Mouse (Mus musculus): Measurements from ENCODE around the gene Cd47. TPM values are rescaled to one million over a fixed set of nuclear protein-coding genes. Genes with fewer than 3 reads are reported as not detected.

Gene Cd47
- polyA plus RNA-seq, 1 experiment from 2014 or later, result 85.0 TPM

DNA sequence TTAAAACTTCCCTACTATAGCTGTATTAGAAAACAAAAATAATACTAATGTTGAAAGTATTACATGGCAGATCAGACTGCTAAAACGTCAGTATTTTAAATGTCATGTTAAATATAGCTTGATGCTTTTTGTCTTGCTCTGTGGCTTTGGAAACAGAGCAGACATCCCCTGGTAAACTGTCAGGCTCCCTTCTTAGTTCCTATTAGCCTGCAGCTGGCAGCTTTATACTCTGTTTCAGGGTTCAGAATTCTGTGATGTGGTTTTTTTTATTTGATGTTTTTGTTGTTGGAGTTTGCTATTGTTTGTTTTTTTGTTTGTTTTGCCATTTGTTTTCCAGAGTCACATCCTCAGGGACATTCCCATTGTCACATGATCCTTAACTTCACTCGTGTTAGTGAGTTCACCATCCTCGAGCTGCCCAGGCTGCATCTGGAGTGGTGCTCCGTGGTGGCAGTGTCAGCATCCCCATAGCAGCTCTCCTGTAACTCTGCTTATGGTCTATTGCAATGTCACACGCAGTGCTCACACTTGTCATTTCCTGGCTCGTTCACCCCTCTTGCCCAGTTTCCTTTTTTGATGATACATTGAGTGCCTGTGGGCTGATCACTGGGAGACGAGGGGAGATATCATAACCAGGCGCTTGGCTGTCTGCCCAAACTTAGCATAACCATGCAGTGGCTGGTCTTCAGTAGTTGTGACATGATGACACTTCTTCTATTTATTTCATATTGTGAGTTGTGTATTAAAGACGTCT is 87.7 kb downstream of the Cd47 start:
- WGBS, result 63% methylated on average over 9 of the region's 9 CpGs
- 0 out of 2 replicates have a peak, but pooled peaks cover 2% of the 10 kb centered on the region for H3K36me3 ChIP-seq
- H3K4me1 ChIP-seq (replicated peaks), result no peaks in the 10 kb centered on the region
- H3K9me3 ChIP-seq, result no peaks in the 10 kb centered on the region
- no peak overlapping the region for H3K9ac ChIP-seq
- H3K27ac ChIP-seq, result no peak overlapping the region
- no peak overlapping the region for H3K4me3 ChIP-seq (replicated peaks)
- ATAC-seq, result no peak
- H3K4me2 ChIP-seq (replicated peaks), result no peak overlapping the region
- H3K27me3 ChIP-seq (replicated peaks), result no peaks in the 10 kb centered on the region

DNA sequence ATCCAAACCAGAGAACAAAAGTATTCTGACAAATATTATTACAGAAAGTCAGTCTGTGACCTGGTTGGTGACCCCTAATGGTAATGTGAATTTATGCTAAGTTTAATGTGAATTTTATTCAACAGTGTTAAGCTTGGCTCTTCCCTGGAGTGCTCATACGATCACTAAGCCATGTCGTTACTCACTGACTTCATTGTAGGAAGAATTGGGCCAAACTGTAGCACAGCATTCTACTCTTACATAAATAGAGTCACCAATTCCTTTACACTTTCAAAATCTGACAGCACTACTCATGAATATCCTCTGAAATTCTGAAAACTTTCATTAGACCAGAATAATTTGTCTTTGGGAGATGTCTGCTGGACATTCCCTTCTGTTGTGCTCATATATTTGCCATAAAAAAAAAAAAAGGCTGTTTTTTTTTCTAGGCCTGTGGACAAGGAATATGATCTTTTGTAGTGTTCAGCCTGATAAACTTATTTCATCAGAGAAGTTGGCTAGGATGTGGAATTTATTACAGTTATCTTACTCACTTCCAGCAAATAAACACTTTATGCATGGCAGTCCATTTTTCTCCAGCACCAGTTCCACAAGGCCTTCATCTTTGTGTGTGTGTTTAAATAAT is 88.8 kb downstream of the Cd47 start:
- Histone ChIP-seq H3K27ac (no peak overlapping the region), H3K4me1 (replicated peaks) (no peaks in the 10 kb centered on the region), H3K27me3 (replicated peaks) (no peaks in the 10 kb centered on the region), H3K4me2 (replicated peaks) (no peak overlapping the region), H3K36me3 (0 out of 2 replicates have a peak, but pooled peaks cover 2% of the 10 kb centered on the region), H3K4me3 (replicated peaks) (no peak overlapping the region), H3K9me3 (no peaks in the 10 kb centered on the region), H3K9ac (no peak overlapping the region)
- no peak for ATAC-seq
- 86% methylated on average over 2 of the region's 2 CpGs for WGBS

DNA sequence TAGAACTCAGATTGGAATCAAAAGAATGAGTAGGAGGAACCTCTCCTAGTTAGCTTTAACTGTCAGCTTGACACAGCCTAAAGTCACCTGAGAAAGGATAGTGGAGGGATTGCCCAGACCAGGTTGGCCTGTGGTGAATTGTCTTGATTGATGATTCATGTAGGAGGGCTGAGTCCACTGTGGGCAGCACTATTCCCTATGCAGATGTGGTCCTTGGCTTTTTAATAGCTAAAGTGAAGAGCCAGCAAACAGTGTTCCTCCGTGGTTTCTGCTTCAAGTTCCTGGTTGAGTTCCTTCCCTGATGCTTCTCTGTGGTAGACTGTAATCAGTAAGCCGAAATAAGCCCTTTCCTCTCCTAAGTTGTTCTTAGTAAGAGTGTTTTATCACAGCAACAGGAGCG is 91.9 kb downstream of the Cd47 start:
- H3K9ac ChIP-seq, result no peak overlapping the region
- no peak for ATAC-seq
- H3K27me3 ChIP-seq (replicated peaks), result no peaks in the 10 kb centered on the region
- WGBS, result 86% methylated on average over 3 of the region's 3 CpGs
- 0 out of 2 replicates have a peak, but pooled peaks cover 3% of the 10 kb centered on the region for H3K36me3 ChIP-seq
- 0 out of 2 replicates have a peak, but pooled peaks cover 2% of the 10 kb centered on the region for H3K4me1 ChIP-seq (replicated peaks)
- no peak overlapping the region for H3K4me3 ChIP-seq (replicated peaks)
- no peak overlapping the region for H3K27ac ChIP-seq
- H3K4me2 ChIP-seq (replicated peaks), result no peak overlapping the region
- no peaks in the 10 kb centered on the region for H3K9me3 ChIP-seq

DNA sequence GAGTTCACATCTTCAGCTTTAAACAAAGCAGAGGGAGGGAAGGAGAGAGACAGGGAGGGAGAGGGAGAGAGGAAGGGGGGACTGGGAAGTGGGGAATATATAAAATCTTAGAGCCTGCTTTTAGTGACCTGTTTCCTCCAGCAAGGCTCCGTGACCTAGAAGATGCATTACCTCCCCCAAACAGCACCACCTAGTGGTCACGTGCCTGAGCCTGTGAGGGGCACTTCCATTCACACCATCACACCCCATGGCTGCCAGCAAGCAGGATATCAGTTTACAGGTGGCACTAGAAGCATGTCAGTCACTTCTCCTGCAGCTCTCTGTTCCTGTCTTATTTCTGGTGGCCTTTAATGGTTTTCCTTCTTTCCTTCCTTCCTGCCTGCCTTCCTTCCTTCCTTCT is 92.6 kb downstream of the Cd47 start:
- Histone ChIP-seq H3K4me2 (replicated peaks) (no peak overlapping the region), H3K4me3 (replicated peaks) (no peak overlapping the region), H3K9me3 (no peaks in the 10 kb centered on the region), H3K27me3 (replicated peaks) (no peaks in the 10 kb centered on the region), H3K9ac (no peak overlapping the region), H3K27ac (no peak overlapping the region), H3K4me1 (replicated peaks) (0 out of 2 replicates have a peak, but pooled peaks cover 2% of the 10 kb centered on the region), H3K36me3 (0 out of 2 replicates have a peak, but pooled peaks cover 3% of the 10 kb centered on the region)
- no peak for ATAC-seq
- WGBS, result 71% methylated on average over 2 of the region's 2 CpGs

DNA sequence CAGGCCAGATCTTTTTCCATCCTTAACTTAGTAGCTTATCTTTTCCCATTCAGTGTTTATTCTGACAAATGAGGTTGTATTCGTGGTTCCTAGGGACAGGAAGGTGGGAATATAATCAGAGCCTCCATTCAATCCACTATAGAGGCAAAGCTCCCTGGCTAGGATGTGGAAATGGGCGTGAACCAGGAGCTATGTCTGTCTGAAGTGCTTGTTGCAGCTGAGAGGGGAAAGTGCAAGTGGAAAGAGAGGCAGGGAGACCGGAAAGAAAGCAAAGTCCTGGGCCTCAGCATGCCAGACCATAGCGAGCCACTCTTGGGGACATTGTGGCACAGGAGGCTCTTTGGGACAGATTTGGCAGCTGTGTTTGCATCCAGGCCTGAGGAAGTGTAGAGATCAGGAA is 94.3 kb downstream of the Cd47 start:
- WGBS, result 44% methylated on average over 4 of the region's 4 CpGs
- ATAC-seq, result peak; percentile 49
- no peaks in the 10 kb centered on the region for H3K27me3 ChIP-seq (replicated peaks)

DNA sequence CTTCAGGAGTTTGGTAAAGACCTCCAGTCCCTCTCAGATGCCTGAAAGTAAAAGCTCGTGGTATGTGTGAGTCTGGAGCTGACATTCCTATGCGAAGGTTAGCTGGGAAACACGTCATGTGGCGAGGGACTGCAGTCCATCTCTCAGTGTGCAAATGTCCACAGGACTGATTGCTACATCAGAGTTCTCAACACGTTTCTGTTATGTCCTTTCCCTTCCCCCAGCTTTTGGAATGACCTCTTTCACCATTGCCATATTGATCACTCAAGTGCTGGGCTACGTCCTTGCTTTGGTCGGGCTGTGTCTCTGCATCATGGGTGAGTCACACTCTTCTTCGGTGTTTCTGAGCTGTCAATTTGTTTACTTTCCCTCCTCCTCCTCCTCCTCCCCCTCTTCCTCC is 95.8 kb downstream of the Cd47 start:
- Histone ChIP-seq H3K27me3 (replicated peaks) (no peaks in the 10 kb centered on the region), H3K27ac (no peak overlapping the region)

More for the DNA sequence above, 94.3 kb downstream of the Cd47 start:
- Histone ChIP-seq H3K9ac (no peak overlapping the region), H3K27ac (no peak overlapping the region), H3K9me3 (no peaks in the 10 kb centered on the region), H3K36me3 (0 out of 2 replicates have a peak, but pooled peaks cover 6% of the 10 kb centered on the region), H3K4me2 (replicated peaks) (no peak overlapping the region), H3K4me3 (replicated peaks) (no peak overlapping the region), H3K4me1 (replicated peaks) (0 out of 2 replicates have a peak, but pooled peaks cover 2% of the 10 kb centered on the region)

DNA sequence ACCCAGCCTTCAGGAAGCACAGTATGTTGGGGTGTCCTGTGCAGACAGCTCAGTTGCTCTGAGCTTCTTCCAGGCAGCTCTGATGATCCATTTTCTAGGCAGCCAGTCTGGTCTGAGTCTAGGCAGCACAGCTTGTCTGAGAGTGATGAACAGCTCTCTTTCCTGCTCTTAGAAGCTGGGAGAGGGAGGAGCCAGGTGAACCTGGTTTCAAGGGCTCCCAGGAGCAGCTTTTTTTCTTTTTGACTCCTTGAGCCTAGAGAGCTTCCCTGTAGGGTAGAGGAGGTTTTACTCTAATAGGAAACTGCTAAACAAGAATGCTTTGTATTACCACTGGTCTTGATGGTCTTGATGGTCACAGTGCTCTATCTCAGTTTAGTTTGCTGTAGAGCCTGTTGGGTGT is 101.1 kb downstream of the Cd47 start:
- Histone ChIP-seq H3K27ac (no peak overlapping the region), H3K9me3 (no peaks in the 10 kb centered on the region), H3K4me3 (replicated peaks) (no peak overlapping the region), H3K4me2 (replicated peaks) (no peak overlapping the region), H3K4me1 (replicated peaks) (0 out of 2 replicates have a peak, but pooled peaks cover 7% of the 10 kb centered on the region), H3K36me3 (0 out of 2 replicates have a peak, but pooled peaks cover 3% of the 10 kb centered on the region), H3K27me3 (replicated peaks) (no peaks in the 10 kb centered on the region), H3K9ac (no peak overlapping the region)
- no peak for ATAC-seq

More for the DNA sequence above, 95.8 kb downstream of the Cd47 start:
- no peaks in the 10 kb centered on the region for H3K9me3 ChIP-seq
- no peak overlapping the region for H3K9ac ChIP-seq
- WGBS, result 66% methylated on average over 8 of the region's 8 CpGs
- no peak overlapping the region for H3K4me3 ChIP-seq (replicated peaks)
- H3K4me1 ChIP-seq (replicated peaks), result 0 out of 2 replicates have a peak, but pooled peaks cover 2% of the 10 kb centered on the region
- no peak for ATAC-seq
- H3K4me2 ChIP-seq (replicated peaks), result no peak overlapping the region
- H3K36me3 ChIP-seq, result 0 out of 2 replicates have a peak, but pooled peaks cover 6% of the 10 kb centered on the region

DNA sequence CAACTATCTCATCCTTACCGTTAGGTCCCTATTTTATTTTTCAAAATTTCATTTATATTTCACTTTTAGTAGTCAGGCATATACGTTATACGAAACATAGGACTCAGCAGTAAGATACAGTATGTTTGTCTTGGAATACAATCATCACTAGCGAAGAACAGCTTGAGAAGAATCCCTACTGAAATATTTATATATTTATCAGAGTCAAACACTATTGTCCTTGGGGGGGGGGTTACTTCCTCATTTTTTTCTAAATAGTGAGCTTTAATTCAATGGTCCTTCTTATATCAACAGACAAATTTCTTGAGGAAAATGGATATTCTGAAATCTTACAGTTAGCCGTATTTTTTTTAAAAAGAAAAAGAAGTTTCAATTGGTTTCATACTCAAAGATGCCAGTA is 101.8 kb downstream of the Cd47 start:
- Histone ChIP-seq H3K27ac (no peak overlapping the region), H3K4me3 (replicated peaks) (no peak overlapping the region), H3K4me2 (replicated peaks) (no peak overlapping the region), H3K36me3 (0 out of 2 replicates have a peak, but pooled peaks cover 3% of the 10 kb centered on the region), H3K9me3 (no peaks in the 10 kb centered on the region), H3K4me1 (replicated peaks) (0 out of 2 replicates have a peak, but pooled peaks cover 7% of the 10 kb centered on the region), H3K27me3 (replicated peaks) (no peaks in the 10 kb centered on the region), H3K9ac (no peak overlapping the region)
- WGBS, result 94% methylated on average over 5 of the region's 5 CpGs
- ATAC-seq, result no peak

DNA sequence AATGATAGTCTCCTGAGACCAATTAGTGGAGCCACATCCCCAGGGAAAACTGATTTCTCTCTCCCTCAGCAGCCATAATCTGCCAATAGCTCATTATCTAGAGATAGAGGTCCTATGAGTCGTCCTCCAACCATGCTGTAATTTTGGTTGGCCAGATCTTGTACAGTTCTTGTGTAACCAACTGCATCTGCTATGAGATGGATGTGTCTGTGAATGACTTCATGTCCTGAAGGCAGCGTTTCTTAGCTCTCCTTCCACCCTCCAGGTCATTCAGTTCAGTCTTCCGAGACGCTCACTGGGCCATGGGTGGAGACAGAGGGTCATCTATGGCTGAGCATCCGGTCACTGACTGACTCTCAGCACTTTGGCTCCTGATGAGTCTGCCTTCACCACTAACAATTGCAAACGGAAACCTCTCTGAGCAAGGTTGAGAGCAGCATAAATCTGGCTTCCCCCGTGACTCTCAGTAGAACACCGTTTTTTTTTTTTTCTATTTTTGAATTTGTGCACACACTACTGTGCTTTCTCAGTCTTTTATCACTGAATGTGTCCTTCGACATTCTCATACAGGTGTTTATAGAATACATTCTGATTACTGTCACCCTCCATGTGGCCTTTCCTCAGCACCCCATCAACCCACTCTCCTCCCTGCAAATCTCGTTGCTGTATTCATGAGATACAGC is 104.1 kb downstream of the Cd47 start:
- no peak overlapping the region for H3K4me2 ChIP-seq (replicated peaks)
- 0 out of 2 replicates have a peak, but pooled peaks cover 7% of the 10 kb centered on the region for H3K4me1 ChIP-seq (replicated peaks)
- H3K36me3 ChIP-seq, result 0 out of 2 replicates have a peak, but pooled peaks cover 1% of the 10 kb centered on the region
- no peaks in the 10 kb centered on the region for H3K9me3 ChIP-seq
- no peak overlapping the region for H3K9ac ChIP-seq
- no peaks in the 10 kb centered on the region for H3K27me3 ChIP-seq (replicated peaks)
- ATAC-seq, result 0 out of 2 replicates have a peak, but pooled peaks have one; percentile 7
- WGBS, result 85% methylated on average over 10 of the region's 10 CpGs
- H3K27ac ChIP-seq, result no peak overlapping the region
- H3K4me3 ChIP-seq (replicated peaks), result no peak overlapping the region

DNA sequence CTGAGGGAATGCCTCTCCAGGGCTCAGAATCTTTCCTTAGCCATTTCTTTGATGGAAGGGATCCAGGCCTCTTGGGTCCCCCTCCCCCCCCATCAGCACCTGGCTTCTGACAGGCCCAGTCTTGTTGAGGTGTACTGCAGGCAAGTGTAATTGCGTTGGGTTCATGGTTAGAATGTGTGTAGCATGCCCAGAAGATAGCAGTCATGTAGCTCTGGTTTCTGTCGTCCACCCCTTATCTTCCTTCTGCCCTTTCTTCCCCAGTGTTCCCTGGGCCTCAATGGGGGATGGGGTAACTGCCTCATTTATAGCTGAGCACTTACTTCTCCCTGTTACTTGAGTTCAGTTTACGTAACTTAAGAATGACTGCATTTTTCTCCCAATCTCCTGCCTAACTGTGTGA is 104.7 kb downstream of the Cd47 start:
- WGBS, result 46% methylated on average over 3 of the region's 3 CpGs
- no peaks in the 10 kb centered on the region for H3K9me3 ChIP-seq
- no peaks in the 10 kb centered on the region for H3K36me3 ChIP-seq
- H3K9ac ChIP-seq, result no peak overlapping the region
- no peaks in the 10 kb centered on the region for H3K27me3 ChIP-seq (replicated peaks)
- H3K4me1 ChIP-seq (replicated peaks), result 0 out of 2 replicates have a peak, but pooled peaks cover 7% of the 10 kb centered on the region
- H3K4me2 ChIP-seq (replicated peaks), result no peak overlapping the region
- H3K4me3 ChIP-seq (replicated peaks), result no peak overlapping the region
- H3K27ac ChIP-seq, result peak overlapping the region; percentile 51; the same call in 1 of the 2 replicates
- ATAC-seq, result peak; percentile 81

DNA sequence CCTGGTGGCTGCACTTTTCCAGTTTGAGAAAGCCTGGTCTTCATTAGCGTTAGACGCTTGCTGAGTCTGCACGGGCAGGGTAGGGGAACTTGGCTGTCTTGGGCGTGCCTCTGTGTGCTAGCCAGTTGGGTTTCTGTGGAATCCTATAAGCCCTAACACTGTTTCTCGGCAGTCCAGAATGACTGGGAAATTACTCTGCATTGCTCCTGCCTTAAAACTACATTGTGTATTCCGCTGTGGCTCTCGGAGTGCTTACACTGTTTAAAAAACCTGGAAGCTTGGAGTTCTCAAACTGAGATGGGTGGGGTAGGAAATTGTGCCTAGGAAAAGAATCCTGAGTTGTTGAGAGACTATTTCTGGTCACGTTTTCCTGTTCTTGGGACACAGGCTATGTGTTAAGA is 105.3 kb downstream of the Cd47 start:
- Histone ChIP-seq H3K4me2 (replicated peaks) (no peak overlapping the region), H3K4me1 (replicated peaks) (0 out of 2 replicates have a peak, but pooled peaks cover 7% of the 10 kb centered on the region), H3K9ac (no peak overlapping the region), H3K27me3 (replicated peaks) (no peaks in the 10 kb centered on the region), H3K4me3 (replicated peaks) (no peak overlapping the region), H3K27ac (peak overlapping the region; percentile 51), H3K9me3 (no peaks in the 10 kb centered on the region), H3K36me3 (no peaks in the 10 kb centered on the region)
- peak; percentile 57; the same call in 1 of the 2 replicates for ATAC-seq
- 54% methylated on average over 8 of the region's 8 CpGs for WGBS

DNA sequence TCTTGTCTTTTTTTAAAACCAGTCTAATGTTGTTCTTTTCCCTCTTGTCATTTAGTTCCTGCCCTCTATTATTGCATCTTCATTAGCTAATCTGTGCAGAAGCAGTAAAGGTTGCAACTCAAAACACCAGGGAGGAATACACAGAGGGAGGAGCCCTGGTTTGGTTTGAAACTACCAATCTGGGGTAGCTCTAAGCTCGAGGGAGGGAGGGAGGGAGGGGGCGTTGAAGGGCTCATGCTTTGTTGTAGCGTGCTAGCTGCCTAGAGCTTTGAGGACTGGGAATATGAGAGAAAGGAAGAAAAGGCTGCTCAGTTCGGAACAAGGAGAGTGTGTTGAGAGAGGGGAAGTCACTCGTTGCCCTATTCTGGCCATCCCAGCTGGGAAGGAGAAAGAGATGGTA is 105.7 kb downstream of the Cd47 start:
- Histone ChIP-seq H3K4me3 (replicated peaks) (no peak overlapping the region), H3K9ac (no peak overlapping the region), H3K4me1 (replicated peaks) (0 out of 2 replicates have a peak, but pooled peaks cover 7% of the 10 kb centered on the region), H3K27me3 (replicated peaks) (no peaks in the 10 kb centered on the region), H3K27ac (no peak overlapping the region), H3K4me2 (replicated peaks) (no peak overlapping the region), H3K36me3 (no peaks in the 10 kb centered on the region), H3K9me3 (no peaks in the 10 kb centered on the region)
- no peak for ATAC-seq
- WGBS, result 52% methylated on average over 5 of the region's 5 CpGs

Data from intestine, embryonic 15.5 days (tissue).